Mouse (Mus musculus) thymus, adult 2 months (tissue): ENCODE data around the gene Ddr1. TPM values are rescaled to one million over a fixed set of nuclear protein-coding genes. Genes with fewer than 3 reads are reported as not detected.

ENCODE experiments used
- DNase-seq: peaks from one replicate; pipeline ENCODE4 v3.0.0; 2021
- H3K27ac ChIP-seq: fragments of 200-500 bp; 2 replicates; pipeline ENCODE4 v1.5.1; 2012; ENCODE audit warnings: low read length, control low read depth; ENCODE audit not compliant: control insufficient read depth, insufficient read depth
- H3K27me3 ChIP-seq: fragments of 200-500 bp; 2 replicates; pipeline ENCODE4 v1.6.1; 2012; ENCODE audit warnings: mild to moderate bottlenecking, low read length, moderate library complexity, mixed read lengths; ENCODE audit not compliant: control insufficient read depth, insufficient read depth
- H3K36me3 ChIP-seq: fragments of 200-500 bp; 2 replicates; pipeline ENCODE4 v1.6.1; 2012; ENCODE audit warnings: mild to moderate bottlenecking, low read length, moderate library complexity; ENCODE audit not compliant: control insufficient read depth, insufficient read depth
- H3K4me1 ChIP-seq: fragments of 200-500 bp; replicated peaks from 2 replicates; pipeline ENCODE4 v1.6.1; 2012; ENCODE audit warnings: low read length; ENCODE audit not compliant: control insufficient read depth, insufficient read depth
- H3K4me3 ChIP-seq: fragments of 200-500 bp; 2 replicates; pipeline ENCODE4 v1.5.1; 2012; ENCODE audit warnings: mild to moderate bottlenecking, low read length, control low read depth, moderate library complexity; ENCODE audit not compliant: control insufficient read depth, insufficient read depth
- CTCF ChIP-seq: fragments of 200-500 bp; IDR thresholded peaks from 2 replicates; pipeline ENCODE4 v1.5.1; 2012; ENCODE audit warnings: mild to moderate bottlenecking, control low read depth, low read length, moderate library complexity, borderline replicate concordance; ENCODE audit not compliant: control insufficient read depth, poor library complexity, insufficient read depth; ENCODE audit errors: extremely low read depth
- POLR2A ChIP-seq: fragments of 200-500 bp; IDR thresholded peaks from 2 replicates; pipeline ENCODE4 v1.6.1; 2012; ENCODE audit warnings: mild to moderate bottlenecking, low read length, control low read depth, moderate library complexity; ENCODE audit not compliant: control insufficient read depth, poor library complexity, insufficient read depth; ENCODE audit errors: extremely low read depth
- WGBS: fragments of 180-500 bp; shearing (Covaris S2); methylation state at CpG from one replicate; pipeline ENCODE4 v1.1.7; 2018; 5-methylcytosine and 5-hydroxymethylcytosine counted together
- polyA plus RNA-seq: library from polyadenylated mRNA; depleted of rRNA; stranded (reverse); fragments of >200 nt; gene quantifications from 2 replicates; pipeline ENCODE4 v1.2.3, GENCODE M21; 2012; rRNA removed

Ddr1 gene
- polyA plus RNA-seq, 1 experiment = 43.6 TPM

- TF ChIP-seq CTCF (no peak), POLR2A (no peak)
- H3K4me3 ChIP-seq = no peak overlapping the region
- H3K4me1 ChIP-seq = peaks cover 8% of the 10 kb centered on the region
- no peaks in the 10 kb centered on the region for H3K36me3 ChIP-seq
- H3K27me3 ChIP-seq = no peaks in the 10 kb centered on the region; the same call in 1 of the 2 replicates
- DNase-seq = peak; percentile 26
- no peak overlapping the region for H3K27ac ChIP-seq
- 40% methylated on average over 5 of the region's 5 CpGs for WGBS
Measured at GRCm38 (mm10) chr17:35636363-35636762, 68.1 kb downstream of the Ddr1 start.

DNA sequence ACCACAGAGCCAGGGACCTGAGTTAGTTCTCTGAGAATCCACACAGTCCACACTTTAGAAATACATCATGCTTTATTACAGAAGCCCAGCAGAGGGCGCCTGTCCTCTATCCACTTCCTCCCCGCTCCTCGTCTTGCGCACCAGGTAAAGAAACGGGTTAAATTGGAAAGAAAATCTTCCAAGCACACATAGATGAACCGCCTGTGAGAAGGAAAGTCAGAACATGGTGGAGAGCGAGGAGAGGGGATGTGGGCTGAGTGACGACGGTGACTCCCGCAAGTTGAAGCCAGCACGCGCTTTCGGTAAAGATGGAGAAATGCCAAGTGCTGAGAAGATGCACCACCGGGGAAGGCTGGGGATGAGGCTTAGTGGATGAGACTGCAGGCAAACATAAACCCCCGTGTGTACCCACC lies 68.7 kb downstream of the Ddr1 start:
- WGBS = 2% methylated on average over 15 of the region's 15 CpGs
- H3K4me1 ChIP-seq = peaks cover 7% of the 10 kb centered on the region
- TF ChIP-seq POLR2A (no peak), CTCF (no peak)
- H3K36me3 ChIP-seq = no peaks in the 10 kb centered on the region
- H3K27me3 ChIP-seq = no peaks in the 10 kb centered on the region; the same call in 1 of the 2 replicates
- H3K27ac ChIP-seq = no peak overlapping the region
- peak overlapping the region; percentile 22; the same call in 1 of the 2 replicates for H3K4me3 ChIP-seq
- peak; percentile 66 for DNase-seq

DNA sequence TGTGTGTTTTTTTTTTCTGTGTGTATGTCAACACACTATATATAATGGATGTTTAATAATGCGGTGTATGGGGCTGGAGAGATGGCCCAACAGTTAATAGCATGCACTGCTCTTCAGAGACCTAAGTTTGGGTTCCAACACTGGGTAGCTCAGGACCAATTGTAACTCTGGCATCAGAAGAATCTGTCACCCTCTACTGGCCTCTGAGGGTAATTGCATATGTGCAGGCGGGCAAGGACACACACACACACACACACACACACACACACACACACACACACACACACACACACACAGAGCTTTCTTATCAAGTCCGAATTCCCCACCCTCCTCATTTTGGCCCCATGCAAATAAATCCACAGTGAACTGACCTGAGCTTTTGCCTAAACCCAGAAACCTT lies 69.2 kb downstream of the Ddr1 start:
- DNase-seq = no peak
- Histone ChIP-seq H3K4me1 (peaks cover 6% of the 10 kb centered on the region), H3K27ac (no peak overlapping the region), H3K4me3 (no peak overlapping the region), H3K36me3 (no peaks in the 10 kb centered on the region), H3K27me3 (no peaks in the 10 kb centered on the region; the same call in 1 of the 2 replicates)
- no peak for TF ChIP-seq POLR2A
- TF ChIP-seq CTCF = no peak
- 85% methylated on average over 3 of the region's 3 CpGs for WGBS

DNA sequence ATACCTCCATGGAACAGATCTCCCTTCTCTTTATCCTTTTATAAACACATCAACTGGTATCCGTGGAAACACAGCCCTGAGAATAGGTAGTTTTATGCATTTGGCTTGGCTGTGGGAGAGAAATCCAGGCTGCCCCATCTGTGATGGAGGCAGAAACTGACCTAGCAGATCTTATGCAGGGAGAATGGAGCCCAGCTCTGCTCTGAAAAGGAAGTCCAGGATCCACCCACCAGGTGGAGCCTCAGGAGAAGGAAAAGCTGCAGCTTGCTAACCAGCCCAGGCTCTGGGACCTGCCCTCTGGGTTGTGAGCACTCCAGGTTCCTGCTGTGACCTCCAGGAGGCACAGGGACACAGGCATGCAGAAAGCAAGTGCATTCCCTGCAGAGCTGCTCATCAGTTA lies 70.4 kb downstream of the Ddr1 start:
- no peak for DNase-seq
- 32% methylated on average over 1 of the region's 1 CpGs for WGBS
- H3K4me3 ChIP-seq = no peak overlapping the region
- H3K27ac ChIP-seq = no peak overlapping the region
- H3K4me1 ChIP-seq = peaks cover 6% of the 10 kb centered on the region; the same call in 1 of the 2 replicates
- TF ChIP-seq CTCF (0 out of 2 replicates have a peak, but pooled peaks have one; percentile 19), POLR2A (no peak)
- H3K27me3 ChIP-seq = no peaks in the 10 kb centered on the region; the same call in 1 of the 2 replicates
- no peaks in the 10 kb centered on the region for H3K36me3 ChIP-seq

Other genes with a start within 250 kb of the Ddr1 start
- gene H2-Q10, start 234.5 kb downstream of the Ddr1 start, polyA plus RNA-seq = 15.3 and 18.6 TPM in 2 replicates
- gene Pou5f1, start 198.6 kb downstream of the Ddr1 start, polyA plus RNA-seq = 0.50 and 0.71 TPM in 2 replicates
- 64.4 and 92.6 TPM in 2 replicates for gene Tcf19, start 187.8 kb downstream of the Ddr1 start, polyA plus RNA-seq
- 19.3 and 19.5 TPM in 2 replicates for gene Cchcr1, start 187.5 kb downstream of the Ddr1 start, polyA plus RNA-seq
- gene Psors1c2, start 171.4 kb downstream of the Ddr1 start, polyA plus RNA-seq = 10.2 and 11.2 TPM in 2 replicates
- gene Cdsn, start 152.5 kb downstream of the Ddr1 start, polyA plus RNA-seq = 1.8 and 3.3 TPM in 2 replicates
- gene 2300002M23Rik, start 137.2 kb downstream of the Ddr1 start, polyA plus RNA-seq = 0.58 and 0.59 TPM in 2 replicates
- 0.82 and 1.3 TPM in 2 replicates for gene Sfta2, start 103.1 kb downstream of the Ddr1 start, polyA plus RNA-seq
- gene Gm9573, start 78.0 kb downstream of the Ddr1 start, polyA plus RNA-seq = 0.09 and 0.23 TPM in 2 replicates
- gene Mucl3, start 60.9 kb downstream of the Ddr1 start, polyA plus RNA-seq = 0.05 and 0.11 TPM in 2 replicates
- 153 and 171 TPM in 2 replicates for gene Vars2, start 37.0 kb downstream of the Ddr1 start, polyA plus RNA-seq
- gene Gtf2h4, start 30.9 kb downstream of the Ddr1 start, polyA plus RNA-seq = 317 and 352 TPM in 2 replicates
- 6.2 and 6.4 TPM in 2 replicates for gene Ier3, start 117.1 kb upstream of the Ddr1 start, polyA plus RNA-seq
- 62.4 and 70.4 TPM in 2 replicates for gene Flot1, start 118.6 kb upstream of the Ddr1 start, polyA plus RNA-seq
- 1,522 and 2,049 TPM in 2 replicates for gene Tubb5, start 133.7 kb upstream of the Ddr1 start, polyA plus RNA-seq
- gene Mdc1, start 136.9 kb upstream of the Ddr1 start, polyA plus RNA-seq = 17.4 and 22.4 TPM in 2 replicates
- 82.8 and 111 TPM in 2 replicates for gene Nrm, start 156.7 kb upstream of the Ddr1 start, polyA plus RNA-seq
- gene Ppp1r18, start 161.0 kb upstream of the Ddr1 start, polyA plus RNA-seq = 174 and 176 TPM in 2 replicates
- gene Dhx16, start 175.2 kb upstream of the Ddr1 start, polyA plus RNA-seq = 174 and 182 TPM in 2 replicates
- gene 2310061I04Rik, start 192.8 kb upstream of the Ddr1 start, polyA plus RNA-seq = 73.4 and 86.8 TPM in 2 replicates
- gene Atat1, start 205.5 kb upstream of the Ddr1 start, polyA plus RNA-seq = 63.9 and 64.9 TPM in 2 replicates
- 67.6 and 69.7 TPM in 2 replicates for gene Mrps18b, start 211.8 kb upstream of the Ddr1 start, polyA plus RNA-seq
- gene Ppp1r10, start 211.8 kb upstream of the Ddr1 start, polyA plus RNA-seq = 63.0 and 65.6 TPM in 2 replicates